26 mouse cellular contexts compared by ENCODE assay signal in genomic region chr17:91368156-91368555, GRCm38 (mm10).
"Had no signal": no experiment of that assay in that cellular context is flagged by ENCODE, and none has a peak within 500 bp of the region (broad histone marks: within the 10 kb centered on the region; RNA-seq: fewer than 3 reads in every experiment).

No protein-coding gene starts in this region.

- H3K9ac ChIP-seq: heart, embryonic 12.5 days; hindbrain, embryonic 12.5 days; hindbrain, embryonic 14.5 days; intestine, embryonic 15.5 days; limb, embryonic 13.5 days; limb, embryonic 15.5 days; liver, embryonic 12.5 days; liver, embryonic 14.5 days had no signal

- DNase-seq: gastrocnemius, postnatal 10 days; gastrocnemius, postnatal 25 days; heart, adult 18-20 months; heart, postnatal 10 days; heart, postnatal 4 days; kidney, adult 18-20 months; kidney, adult 8-10 months; kidney, postnatal 10 days; kidney, postnatal 25 days; kidney, postnatal 4 days; layer of hippocampus, adult 9-11 months; layer of hippocampus, postnatal 36 days; left cerebral cortex, postnatal 4 days had no signal

- H3K4me1 ChIP-seq: heart, embryonic 10.5 days; heart, embryonic 12.5 days; hindbrain, embryonic 10.5 days; hindbrain, embryonic 12.5 days; intestine, embryonic 15.5 days; limb, embryonic 13.5 days; limb, embryonic 15.5 days; liver, embryonic 12.5 days had no signal

- H3K4me3 ChIP-seq: heart, embryonic 10.5 days; heart, embryonic 12.5 days; hindbrain, embryonic 10.5 days; hindbrain, embryonic 12.5 days; intestine, embryonic 15.5 days; limb, embryonic 13.5 days; limb, embryonic 15.5 days; liver, embryonic 12.5 days had no signal

- H3K4me2 ChIP-seq: heart, embryonic 12.5 days; hindbrain, embryonic 12.5 days; hindbrain, embryonic 14.5 days; intestine, embryonic 15.5 days; limb, embryonic 13.5 days; limb, embryonic 15.5 days; liver, embryonic 12.5 days had no signal

- ATAC-seq: hindbrain, embryonic 16.5 days; inflammation-experienced regulatory T-cells, adult 6 months; intestine, embryonic 15.5 days; intestine, postnatal 0 days; liver, embryonic 12.5 days had no signal

- H3K9me3 ChIP-seq: heart, embryonic 10.5 days; heart, embryonic 12.5 days; hindbrain, embryonic 10.5 days; hindbrain, embryonic 12.5 days; intestine, embryonic 15.5 days; limb, embryonic 13.5 days; limb, embryonic 15.5 days; liver, embryonic 12.5 days had no signal

- H3K27ac ChIP-seq: heart, embryonic 10.5 days; hindbrain, embryonic 10.5 days; hindbrain, embryonic 12.5 days; hindbrain, embryonic 14.5 days; intestine, embryonic 15.5 days; limb, embryonic 13.5 days; limb, embryonic 15.5 days; liver, embryonic 12.5 days; liver, embryonic 14.5 days had no signal

- H3K27me3 ChIP-seq: heart, embryonic 12.5 days; hindbrain, embryonic 12.5 days; intestine, embryonic 15.5 days; limb, embryonic 13.5 days; limb, embryonic 15.5 days; liver, embryonic 12.5 days had no signal

- H3K36me3 ChIP-seq: heart, embryonic 10.5 days; heart, embryonic 12.5 days; hindbrain, embryonic 10.5 days; hindbrain, embryonic 12.5 days; intestine, embryonic 15.5 days; limb, embryonic 13.5 days; limb, embryonic 15.5 days; liver, embryonic 12.5 days had no signal
